Mouse (Mus musculus) limb, embryonic 14.5 days (tissue): ENCODE measurements at regions not wholly inside any gene's neighbourhood (a gene's known extent, or its start where the extent isn't known, plus 50 kb on each side); places are given as distances from the start of the nearest gene placed in this dataset.
A peak's percentile ranks its signal among the peaks of the same experiment; 100 is the strongest.

ENCODE experiments used
- ATAC-seq: fragments of 200-750 bp; cut with Nextera tagmentation; 2 replicates; pipeline ENCODE4 v1.8.0; 2017; ENCODE audit warnings: low read depth, moderate number of reproducible peaks, moderate TSS enrichment; ENCODE audit not compliant: low FRiP score
- DNase-seq: peaks from one replicate; pipeline ENCODE4 v3.0.0-alpha.2; 2015; ENCODE audit warnings: low spot score
- H3K27ac ChIP-seq: fragments of 300-500 bp; sonication (generic); replicated peaks from 2 replicates; pipeline ENCODE4 v1.5.1; 2014; ENCODE audit warnings: low read depth, mild to moderate bottlenecking, low read length, moderate library complexity, mixed read lengths
- H3K27me3 ChIP-seq: fragments of 300-500 bp; sonication (generic); 2 replicates; pipeline ENCODE4 v1.6.1; 2014; ENCODE audit warnings: low read length, mixed read lengths; ENCODE audit not compliant: control insufficient read depth, insufficient read depth
- H3K36me3 ChIP-seq: fragments of 300-500 bp; sonication (generic); 2 replicates; pipeline ENCODE4 v1.6.1; 2014; ENCODE audit warnings: mild to moderate bottlenecking, low read length, moderate library complexity, mixed read lengths; ENCODE audit not compliant: control insufficient read depth, insufficient read depth
- H3K4me1 ChIP-seq: fragments of 300-500 bp; sonication (generic); 2 replicates; pipeline ENCODE4 v1.6.1; 2014; ENCODE audit warnings: antibody characterized with exemption, low read length, mixed read lengths; ENCODE audit not compliant: control insufficient read depth, insufficient read depth
- H3K4me2 ChIP-seq: fragments of 300-500 bp; sonication (generic); replicated peaks from 2 replicates; pipeline ENCODE4 v1.6.1; 2014; ENCODE audit warnings: low read depth, mild to moderate bottlenecking, low read length, moderate library complexity; ENCODE audit not compliant: severe bottlenecking
- H3K4me3 ChIP-seq: fragments of 300-500 bp; sonication (generic); replicated peaks from 2 replicates; pipeline ENCODE4 v1.5.1; 2014; ENCODE audit warnings: low read length
- H3K9ac ChIP-seq: fragments of 300-500 bp; sonication (generic); 2 replicates; pipeline ENCODE4 v1.6.1; 2014; ENCODE audit warnings: mild to moderate bottlenecking, low read depth, low read length, moderate library complexity; ENCODE audit not compliant: severe bottlenecking
- H3K9me3 ChIP-seq: fragments of 300-500 bp; sonication (generic); 2 replicates; pipeline ENCODE4 v1.6.1; 2016; ENCODE audit warnings: low read length; ENCODE audit not compliant: control insufficient read depth
- POLR2A ChIP-seq: fragments of 200-500 bp; IDR thresholded peaks from 2 replicates; pipeline ENCODE4 v1.8.0; 2012; ENCODE audit warnings: inconsistent platforms, mild to moderate bottlenecking, moderate library complexity, borderline replicate concordance; ENCODE audit not compliant: insufficient read depth, insufficient read length; ENCODE audit errors: extremely low read depth
- WGBS: fragments of 180-500 bp; shearing (Covaris S2); extraction: QIAGEN DNeasy Blood & Tissue Kit; methylation state at CpG from one replicate; pipeline ENCODE4 v1.1.7; 2014; 5-methylcytosine and 5-hydroxymethylcytosine counted together

DNA sequence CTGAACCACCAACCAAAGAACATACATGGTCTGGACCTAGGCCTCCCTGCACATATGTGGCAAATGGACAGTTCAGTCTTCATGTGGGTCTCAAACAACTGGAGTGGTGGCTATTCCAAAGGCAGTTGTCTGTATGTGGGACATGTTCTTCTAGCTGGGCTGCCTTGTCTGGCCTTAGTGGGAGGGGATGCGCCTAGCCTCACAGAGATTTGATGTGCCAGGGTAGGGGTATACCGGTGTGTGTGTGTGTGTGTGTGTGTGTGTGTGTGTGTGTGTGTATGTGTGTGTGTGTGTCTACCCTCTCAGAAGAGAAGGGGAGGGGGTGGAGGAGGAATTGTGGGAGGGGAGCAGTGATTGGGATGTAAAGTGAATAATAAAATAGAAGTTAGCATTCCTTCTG is 344.0 kb downstream of the Dhx35 start:
- Histone ChIP-seq H3K4me1 (no peaks in the 10 kb centered on the region), H3K27me3 (no peaks in the 10 kb centered on the region), H3K4me2 (no peak overlapping the region), H3K27ac (no peak overlapping the region), H3K9me3 (no peaks in the 10 kb centered on the region), H3K4me3 (no peak overlapping the region), H3K36me3 (no peaks in the 10 kb centered on the region), H3K9ac (no peak overlapping the region)
- DNase-seq (no peak), ATAC-seq (no peak)
- 96% methylated on average over 2 of the region's 2 CpGs for WGBS
- no peak for TF ChIP-seq POLR2A

DNA sequence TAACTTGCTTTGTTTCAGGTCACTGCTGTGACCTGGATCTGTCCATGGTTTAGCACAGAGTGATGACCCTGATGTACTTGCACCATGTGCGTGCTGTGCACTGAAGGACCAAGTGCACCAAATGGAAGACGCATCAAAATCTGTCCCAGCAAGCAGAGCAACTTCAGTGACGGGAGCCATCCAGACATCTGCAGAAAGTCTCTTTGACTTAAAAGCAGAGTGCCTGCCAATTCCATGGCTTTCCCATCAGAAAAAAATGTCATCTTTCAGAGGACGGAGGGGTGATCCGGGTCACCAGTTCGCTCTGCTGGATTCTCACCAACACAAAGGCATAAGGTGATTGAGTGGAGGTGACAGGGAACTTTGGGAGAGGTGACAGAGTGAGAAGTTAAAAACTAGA is 351.4 kb downstream of the Dhx35 start:
- 81% methylated on average over 6 of the region's 6 CpGs for WGBS
- no peak for TF ChIP-seq POLR2A
- no peak for DNase-seq

DNA sequence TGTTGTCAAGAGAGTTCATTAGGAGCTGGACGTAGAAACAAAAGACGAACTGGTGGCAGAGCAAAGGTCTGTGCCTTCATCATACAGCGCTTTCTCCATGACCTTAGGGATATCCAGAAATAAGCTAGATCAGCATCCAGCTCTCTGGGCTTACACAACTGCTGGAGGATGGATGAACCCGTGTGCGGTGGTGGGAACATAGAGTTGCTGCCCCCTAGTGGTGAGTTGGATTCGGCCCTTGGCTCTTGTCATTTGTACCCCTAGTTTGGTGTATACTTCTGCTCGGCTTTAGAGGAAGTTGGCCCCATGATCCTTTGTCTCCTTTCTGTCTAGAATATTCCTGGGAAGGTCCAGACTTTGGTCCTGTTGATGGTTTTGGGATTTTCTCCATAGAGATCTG is 369.4 kb downstream of the Dhx35 start:
- H3K27ac ChIP-seq: no peak overlapping the region
- DNase-seq: peak; percentile 56
- no peaks in the 10 kb centered on the region for H3K27me3 ChIP-seq
- no peaks in the 10 kb centered on the region for H3K36me3 ChIP-seq
- H3K9me3 ChIP-seq: no peaks in the 10 kb centered on the region
- H3K9ac ChIP-seq: no peak overlapping the region
- no peak for TF ChIP-seq POLR2A
- WGBS: 35% methylated on average over 7 of the region's 7 CpGs
- H3K4me2 ChIP-seq: no peak overlapping the region
- H3K4me1 ChIP-seq: no peaks in the 10 kb centered on the region
- ATAC-seq: no peak
- H3K4me3 ChIP-seq: no peak overlapping the region

More for the DNA sequence above, 351.4 kb downstream of the Dhx35 start:
- H3K27ac ChIP-seq: no peak overlapping the region
- ATAC-seq: no peak
- no peak overlapping the region for H3K4me3 ChIP-seq
- H3K9me3 ChIP-seq: no peaks in the 10 kb centered on the region
- H3K27me3 ChIP-seq: no peaks in the 10 kb centered on the region
- no peaks in the 10 kb centered on the region for H3K36me3 ChIP-seq
- no peak overlapping the region for H3K4me2 ChIP-seq
- no peaks in the 10 kb centered on the region for H3K4me1 ChIP-seq
- no peak overlapping the region for H3K9ac ChIP-seq

DNA sequence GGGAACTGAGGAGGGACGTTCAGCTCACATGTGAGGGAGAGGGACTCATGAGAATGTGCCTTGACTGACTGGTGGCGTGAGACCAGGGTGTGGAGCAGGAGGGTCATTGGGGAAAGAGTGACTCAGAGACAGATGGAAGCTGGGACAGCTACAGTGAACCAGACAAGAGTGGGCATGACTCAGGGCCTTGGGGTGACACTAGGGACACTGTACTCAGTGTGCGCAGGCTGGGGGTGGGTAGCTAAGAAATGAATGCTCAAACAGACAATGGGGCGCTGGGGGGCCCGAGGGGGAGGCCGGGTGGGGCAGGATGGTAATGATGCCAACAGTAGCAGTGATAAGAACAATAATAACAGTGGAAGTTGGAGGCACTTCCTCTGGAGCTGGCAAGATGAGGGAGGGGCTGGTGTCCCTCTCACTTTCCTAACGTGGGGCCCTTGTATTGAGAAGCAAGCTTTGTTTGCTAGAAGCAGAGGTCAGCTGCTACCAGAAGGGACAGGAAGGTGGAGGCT is 374.0 kb downstream of the Dhx35 start:
- 65% methylated on average over 7 of the region's 7 CpGs for WGBS
- Histone ChIP-seq H3K4me2 (no peak overlapping the region), H3K4me1 (no peaks in the 10 kb centered on the region), H3K27ac (no peak overlapping the region), H3K9me3 (no peaks in the 10 kb centered on the region), H3K27me3 (no peaks in the 10 kb centered on the region), H3K9ac (no peak overlapping the region), H3K4me3 (no peak overlapping the region), H3K36me3 (no peaks in the 10 kb centered on the region)
- DNase-seq (no peak), ATAC-seq (no peak)
- TF ChIP-seq POLR2A: no peak

DNA sequence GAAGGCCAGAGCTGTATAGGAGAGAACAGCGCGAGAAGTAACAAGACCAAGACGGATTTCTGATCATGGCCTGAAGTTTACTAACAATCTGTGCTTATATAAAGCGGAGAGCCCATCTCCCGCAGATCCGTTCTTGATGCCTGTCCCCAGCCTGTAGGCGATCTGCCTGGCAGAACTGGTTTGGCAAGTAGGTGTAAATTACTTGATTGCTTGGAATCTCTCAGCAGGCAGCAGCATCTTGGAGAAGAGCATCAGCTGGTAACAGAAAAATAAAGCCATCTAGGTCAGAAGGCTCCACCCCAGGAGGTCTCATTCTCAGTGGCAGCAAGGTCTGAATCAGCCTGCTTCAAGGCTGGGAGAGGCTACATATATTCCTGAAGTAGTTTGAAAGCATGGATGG is 401.5 kb downstream of the Dhx35 start:
- TF ChIP-seq POLR2A: no peak
- DNase-seq: no peak
- Histone ChIP-seq H3K4me1 (no peaks in the 10 kb centered on the region), H3K27me3 (no peaks in the 10 kb centered on the region), H3K4me2 (no peak overlapping the region), H3K36me3 (no peaks in the 10 kb centered on the region), H3K27ac (no peak overlapping the region), H3K4me3 (no peak overlapping the region), H3K9me3 (no peaks in the 10 kb centered on the region), H3K9ac (no peak overlapping the region)
- WGBS: 38% methylated on average over 7 of the region's 7 CpGs
- no peak for ATAC-seq

DNA sequence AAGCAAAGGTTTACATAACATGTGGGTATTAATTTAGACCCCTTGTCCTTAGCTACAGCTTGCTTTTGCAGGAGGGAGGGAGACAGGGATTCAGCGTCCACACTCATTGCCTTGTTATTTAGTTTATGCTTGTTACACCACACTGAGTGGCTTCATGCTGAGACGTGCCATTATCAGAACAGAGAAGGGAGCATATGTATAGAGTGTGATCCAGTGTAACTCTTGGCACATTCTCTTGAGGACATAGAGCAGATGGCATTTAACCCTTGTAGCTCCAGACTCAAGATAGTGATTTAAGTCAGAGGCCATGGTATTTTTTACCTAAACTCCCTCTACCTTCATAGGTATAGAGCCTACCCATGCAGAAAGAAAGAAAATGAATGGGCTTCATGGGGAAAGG is 437.7 kb downstream of the Dhx35 start:
- no peaks in the 10 kb centered on the region for H3K4me1 ChIP-seq
- no peaks in the 10 kb centered on the region for H3K9me3 ChIP-seq
- TF ChIP-seq POLR2A: no peak
- H3K36me3 ChIP-seq: no peaks in the 10 kb centered on the region
- no peak overlapping the region for H3K27ac ChIP-seq
- H3K27me3 ChIP-seq: no peaks in the 10 kb centered on the region
- 32% methylated on average over 2 of the region's 2 CpGs for WGBS
- no peak overlapping the region for H3K4me2 ChIP-seq
- ATAC-seq: no peak
- no peak for DNase-seq
- H3K4me3 ChIP-seq: no peak overlapping the region
- no peak overlapping the region for H3K9ac ChIP-seq
